Mouse (Mus musculus) cerebellum, adult 2 months (tissue): ENCODE measurements around the gene Sntb2. TPM values are rescaled to one million over a fixed set of nuclear protein-coding genes. Genes with fewer than 3 reads are reported as not detected.

ENCODE experiments used
- DNase-seq, 2 experiments: peaks; one replicate each; pipeline ENCODE4 v3.0.0; 2021
- H3K27ac ChIP-seq: fragments of 200-500 bp; 2 replicates; pipeline ENCODE4 v1.5.1; 2012; ENCODE audit warnings: low read length, control low read depth, inconsistent platforms; ENCODE audit not compliant: insufficient read depth
- H3K27me3 ChIP-seq: fragments of 200-500 bp; 2 replicates; pipeline ENCODE4 v1.6.1; 2012; ENCODE audit warnings: inconsistent platforms, mild to moderate bottlenecking, low read length, moderate library complexity; ENCODE audit not compliant: control insufficient read depth, insufficient read depth
- H3K4me1 ChIP-seq: fragments of 200-500 bp; 2 replicates; pipeline ENCODE4 v1.6.1; 2011; ENCODE audit warnings: low read length; ENCODE audit not compliant: control insufficient read depth, insufficient read depth
- H3K4me3 ChIP-seq: fragments of 200-500 bp; replicated peaks from 2 replicates; pipeline ENCODE3; 2011; ENCODE audit warnings: mild to moderate bottlenecking, low read depth, low read length, control low read depth; ENCODE audit not compliant: insufficient read depth
- CTCF ChIP-seq: fragments of 200-500 bp; IDR thresholded peaks from 2 replicates; pipeline ENCODE4 v1.5.1; 2011; ENCODE audit warnings: low read depth, mild to moderate bottlenecking, control low read depth, low read length, moderate library complexity, borderline replicate concordance; ENCODE audit not compliant: insufficient read depth
- POLR2A ChIP-seq: fragments of 200-500 bp; IDR thresholded peaks from 2 replicates; pipeline ENCODE4 v1.6.1; 2011; ENCODE audit warnings: low read length, control low read depth, borderline replicate concordance; ENCODE audit not compliant: insufficient read depth
- WGBS: fragments of 180-500 bp; shearing (Covaris S2); methylation state at CpG from one replicate; pipeline ENCODE4 v1.1.7; 2018; 5-methylcytosine and 5-hydroxymethylcytosine counted together
- polyA plus RNA-seq: library from polyadenylated mRNA; depleted of rRNA; stranded (reverse); fragments of >200 nt; gene quantifications from 2 replicates; pipeline ENCODE4 v1.2.3, GENCODE M21; 2012

The Sntb2 gene
- polyA plus RNA-seq, 1 experiment: 5.8 TPM

DNA sequence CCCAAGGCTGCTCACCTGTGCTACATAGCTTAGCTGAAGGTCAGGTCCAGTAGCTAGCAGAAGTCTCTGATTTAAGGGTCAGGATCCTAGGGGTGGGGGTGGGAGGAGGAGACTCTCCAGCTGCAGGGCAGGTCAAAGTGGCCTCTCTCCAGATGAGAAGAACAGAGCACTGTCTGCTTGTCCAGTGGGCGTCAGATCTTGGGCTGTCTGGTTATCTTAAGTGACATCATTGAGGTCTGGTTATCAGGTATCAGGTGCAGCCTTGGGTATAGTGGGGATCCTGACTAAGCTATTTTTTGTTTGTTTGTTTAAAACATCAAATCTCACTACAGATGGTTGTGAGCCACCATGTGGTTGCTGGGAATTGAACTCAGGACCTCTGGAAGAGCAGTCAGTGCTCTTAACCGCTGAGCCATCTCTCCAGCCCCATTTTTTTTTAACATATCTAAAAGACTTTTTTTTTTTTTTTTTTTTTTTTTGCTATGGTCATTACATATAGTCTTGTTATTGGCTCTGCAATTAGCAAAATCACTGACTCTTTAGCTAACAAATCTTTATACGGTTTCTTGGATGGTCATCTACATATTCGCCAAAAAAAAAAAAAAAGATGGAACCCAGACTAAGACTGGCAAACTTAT lies 1.9 kb upstream of the Sntb2 start:
- 95% methylated on average over 4 of the region's 4 CpGs for WGBS
- no peaks in the 10 kb centered on the region for H3K27me3 ChIP-seq
- no peak overlapping the region for H3K27ac ChIP-seq
- H3K4me1 ChIP-seq: peaks cover 7% of the 10 kb centered on the region; the same call in 1 of the 2 replicates
- no peak overlapping the region for H3K4me3 ChIP-seq
- TF ChIP-seq CTCF (no peak), POLR2A (no peak)
- no peak for DNase-seq

DNA sequence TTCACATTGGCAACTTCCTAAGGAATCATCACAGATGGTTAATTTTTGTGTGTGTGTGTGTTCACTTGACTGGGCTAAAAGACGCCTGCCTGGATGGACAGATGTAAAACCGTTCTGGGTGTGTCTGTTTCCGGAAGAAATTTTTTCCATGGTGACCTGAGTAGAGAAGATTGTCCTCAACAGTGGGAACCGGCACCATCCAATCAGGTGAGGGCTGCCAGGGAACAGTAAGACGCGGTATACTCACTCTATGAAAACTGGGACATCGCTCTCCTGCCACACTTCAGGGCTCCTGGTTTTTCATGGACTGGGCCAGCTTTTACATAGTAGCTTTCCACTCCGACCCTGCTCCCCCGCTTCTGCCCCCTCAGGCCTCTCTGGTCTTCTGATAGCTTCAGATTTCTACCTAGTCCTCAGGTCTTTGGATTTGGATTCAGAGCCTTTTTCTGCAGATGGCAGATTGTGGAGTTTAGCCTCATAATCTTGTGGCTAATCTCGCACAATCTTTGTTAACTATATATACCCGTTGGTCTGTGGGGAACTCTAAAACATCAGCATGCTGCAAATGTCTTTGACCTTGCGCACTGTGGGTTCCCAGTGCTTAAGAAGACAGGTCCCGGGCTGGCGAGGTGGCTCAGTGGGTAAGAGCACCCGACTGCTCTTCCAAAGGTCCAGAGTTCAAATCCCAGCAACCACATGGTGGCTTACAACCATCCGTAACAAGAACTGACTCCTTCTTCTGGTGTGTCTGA lies 1.1 kb upstream of the Sntb2 start:
- TF ChIP-seq POLR2A (no peak), CTCF (no peak)
- Histone ChIP-seq H3K4me3 (no peak overlapping the region), H3K4me1 (peaks cover 7% of the 10 kb centered on the region; the same call in 1 of the 2 replicates), H3K27me3 (no peaks in the 10 kb centered on the region), H3K27ac (no peak overlapping the region)
- 79% methylated on average over 16 of the region's 16 CpGs for WGBS
- DNase-seq: peak; percentile 18 to 22

DNA sequence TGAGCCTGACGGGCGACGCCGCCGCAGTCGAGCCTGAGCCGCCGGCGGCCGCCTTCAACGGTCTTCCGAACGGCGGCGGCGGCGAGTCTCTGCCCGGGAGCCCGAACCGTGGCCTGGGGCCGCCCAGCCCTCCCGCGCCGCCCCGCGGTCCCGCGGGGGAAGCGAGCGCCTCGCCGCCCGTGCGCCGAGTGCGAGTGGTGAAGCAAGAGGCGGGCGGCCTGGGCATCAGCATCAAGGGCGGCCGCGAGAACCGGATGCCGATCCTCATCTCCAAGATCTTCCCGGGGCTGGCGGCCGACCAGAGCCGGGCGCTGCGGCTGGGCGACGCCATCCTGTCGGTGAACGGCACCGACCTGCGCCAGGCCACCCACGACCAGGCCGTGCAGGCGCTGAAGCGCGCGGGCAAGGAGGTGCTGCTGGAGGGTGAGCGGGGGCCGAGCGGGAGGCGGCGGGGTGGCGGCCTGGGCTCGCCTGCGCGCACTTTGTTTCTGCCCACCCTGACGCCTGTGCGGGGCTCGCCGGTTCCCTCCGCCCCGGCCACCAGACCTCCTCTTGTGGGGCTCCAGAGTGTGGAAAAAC lies 438 bp downstream of the Sntb2 start:
- TF ChIP-seq CTCF (no peak), POLR2A (no peak)
- under 1% methylated on average over 66 of the region's 76 CpGs for WGBS

DNA sequence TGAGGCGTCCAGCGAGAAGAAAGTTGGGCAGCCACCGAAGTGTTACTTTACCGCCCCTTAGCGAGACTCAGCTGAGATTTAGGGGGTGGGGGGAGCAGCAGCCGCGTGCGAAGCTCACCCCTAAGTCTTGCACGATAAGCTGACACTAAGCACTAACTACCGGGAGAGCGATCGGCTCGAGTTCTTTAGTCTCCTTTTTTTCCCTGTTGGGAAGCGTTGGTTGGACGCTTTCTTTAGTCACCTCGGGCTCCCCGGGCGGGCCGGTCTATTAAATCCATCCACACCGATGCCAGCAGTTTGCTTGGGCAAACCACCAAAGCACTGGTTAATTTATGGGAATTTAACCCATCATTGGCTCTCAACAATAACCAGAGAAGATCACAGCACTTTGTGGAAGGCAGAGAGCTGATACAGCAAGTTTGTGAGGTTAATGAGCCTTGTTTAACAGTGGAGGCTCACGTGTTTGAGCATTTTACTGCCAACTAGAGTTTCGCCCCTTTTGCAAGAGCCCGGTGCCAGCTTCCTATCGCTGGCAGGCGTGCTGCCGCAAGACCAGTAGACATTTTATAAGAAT lies 1.0 kb downstream of the Sntb2 start:
- WGBS: under 1% methylated on average over 26 of the region's 26 CpGs

More for the DNA sequence above, 438 bp downstream of the Sntb2 start:
- Histone ChIP-seq H3K4me1 (peaks cover 7% of the 10 kb centered on the region; the same call in 1 of the 2 replicates), H3K27me3 (no peaks in the 10 kb centered on the region), H3K4me3 (peak overlapping the region; percentile 83), H3K27ac (peak overlapping the region; percentile 41)
- DNase-seq: peak; percentile 65 to 75

DNA sequence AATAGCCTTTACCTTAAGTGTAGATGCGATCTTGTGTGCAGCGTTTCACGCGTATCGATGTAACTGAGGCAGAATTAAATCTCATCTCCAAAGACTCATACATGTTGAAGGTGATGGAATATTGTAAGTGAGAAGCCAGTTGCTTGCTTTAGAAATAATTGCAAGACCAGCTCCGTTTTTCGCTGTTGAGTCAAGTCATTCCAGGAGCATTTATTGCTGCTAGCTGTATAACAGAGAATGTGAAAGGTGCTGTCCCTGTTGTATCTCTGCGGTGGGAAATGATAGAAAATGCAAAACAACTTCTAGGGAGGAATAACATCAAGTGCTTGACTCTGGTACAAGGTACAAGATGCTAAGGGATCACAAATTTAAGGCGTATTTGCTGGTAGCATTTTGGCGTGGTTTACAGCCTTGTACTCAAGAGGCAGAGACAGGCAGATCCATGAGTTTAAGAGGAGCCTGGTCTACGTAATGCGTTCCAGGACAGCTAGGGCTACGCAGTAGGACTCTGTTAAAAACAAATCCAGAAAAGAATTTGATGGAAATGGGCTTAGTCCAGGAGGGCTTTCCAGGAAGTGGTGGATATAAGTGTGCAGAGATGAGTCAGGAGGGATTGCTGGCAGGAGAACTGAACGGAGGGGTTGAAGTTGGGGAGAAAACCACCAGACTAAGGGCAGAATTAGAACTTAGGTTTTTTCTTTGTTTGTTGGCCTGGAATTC lies 1.7 kb downstream of the Sntb2 start:
- Histone ChIP-seq H3K27me3 (no peaks in the 10 kb centered on the region), H3K4me1 (peaks cover 7% of the 10 kb centered on the region; the same call in 1 of the 2 replicates), H3K27ac (no peak overlapping the region), H3K4me3 (peak overlapping the region; percentile 83)
- WGBS: 25% methylated on average over 14 of the region's 14 CpGs
- TF ChIP-seq POLR2A (no peak), CTCF (no peak)
- no peak for DNase-seq

More for the DNA sequence above, 1.0 kb downstream of the Sntb2 start:
- Histone ChIP-seq H3K27ac (no peak overlapping the region), H3K4me1 (peaks cover 7% of the 10 kb centered on the region; the same call in 1 of the 2 replicates), H3K4me3 (peak overlapping the region; percentile 83), H3K27me3 (no peaks in the 10 kb centered on the region)
- DNase-seq: peak; percentile 45 to 54
- TF ChIP-seq CTCF (no peak), POLR2A (no peak)

- Histone ChIP-seq H3K27me3 (no peaks in the 10 kb centered on the region), H3K4me3 (no peak overlapping the region), H3K27ac (no peak overlapping the region), H3K4me1 (peaks cover 7% of the 10 kb centered on the region; the same call in 1 of the 2 replicates)
- TF ChIP-seq POLR2A: no peak
- TF ChIP-seq CTCF: no peak
- WGBS: 86% methylated on average over 3 of the region's 3 CpGs
- no peak for DNase-seq
Measured at GRCm38 (mm10) chr8:106941806-106942205, 6.3 kb downstream of the Sntb2 start.

- Histone ChIP-seq H3K4me3 (no peak overlapping the region), H3K27ac (no peak overlapping the region), H3K4me1 (no peaks in the 10 kb centered on the region), H3K27me3 (no peaks in the 10 kb centered on the region)
- WGBS: 89% methylated on average over 3 of the region's 3 CpGs
- no peak for DNase-seq
- TF ChIP-seq CTCF: no peak
- TF ChIP-seq POLR2A: no peak
Measured at GRCm38 (mm10) chr8:106943874-106944418, 8.4 kb downstream of the Sntb2 start.
